ENCODE assay signal across 17 mouse cellular contexts in the genomic region with DNA sequence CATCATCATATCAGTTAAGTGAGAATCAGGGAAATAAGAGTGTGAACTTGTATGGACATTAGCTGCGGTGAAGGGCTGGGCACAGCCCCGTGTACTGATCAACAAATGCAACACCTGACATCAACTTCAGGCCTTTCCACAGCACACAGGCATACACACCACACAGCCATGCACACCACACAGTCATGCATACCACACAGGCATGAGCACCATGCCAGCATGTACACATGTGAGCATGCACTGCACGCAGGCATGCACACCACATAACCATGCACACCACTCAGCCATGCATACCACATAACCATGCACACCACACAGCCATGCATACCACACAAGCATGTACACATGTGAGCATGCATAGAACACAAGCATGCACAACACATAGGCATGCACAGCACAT.
"Had no signal": no experiment of that assay in that cellular context is flagged by ENCODE, and none has a peak within 500 bp of the region (broad histone marks: within the 10 kb centered on the region; RNA-seq: fewer than 3 reads in every experiment).

No protein-coding gene starts in this region.

- DNase-seq: kidney, adult 18-20 months; kidney, adult 9 months; kidney, postnatal 14 days; kidney, postnatal 4 days; left cerebral cortex, postnatal 4 days; liver, embryonic 13.5 days; lung, adult 2 months; lung, postnatal 36 days; right cerebral cortex, postnatal 25 days; spleen, adult 18-20 months; thymus, postnatal 25 days had no signal

- H3K9me3 ChIP-seq: neural tube, embryonic 12.5 days; neural tube, embryonic 15.5 days; stomach, embryonic 15.5 days had no signal

- H3K9ac ChIP-seq: liver, embryonic 13.5 days; midbrain, embryonic 12.5 days; neural tube, embryonic 12.5 days; neural tube, embryonic 15.5 days; stomach, embryonic 15.5 days had no signal

- H3K27ac ChIP-seq: liver, embryonic 13.5 days; midbrain, embryonic 12.5 days; neural tube, embryonic 12.5 days; neural tube, embryonic 15.5 days; stomach, embryonic 15.5 days had no signal

- H3K4me3 ChIP-seq: liver, embryonic 13.5 days; midbrain, embryonic 12.5 days; neural tube, embryonic 12.5 days; neural tube, embryonic 15.5 days; stomach, embryonic 15.5 days had no signal

- H3K4me2 ChIP-seq: liver, embryonic 13.5 days; midbrain, embryonic 12.5 days; neural tube, embryonic 12.5 days; neural tube, embryonic 15.5 days; stomach, embryonic 15.5 days had no signal

- H3K36me3 ChIP-seq: liver, embryonic 13.5 days; midbrain, embryonic 12.5 days; neural tube, embryonic 12.5 days; neural tube, embryonic 15.5 days; stomach, embryonic 15.5 days had no signal

- ATAC-seq: intestine, embryonic 16.5 days; lung, postnatal 0 days had no signal

- H3K4me1 ChIP-seq: liver, embryonic 13.5 days; midbrain, embryonic 12.5 days; neural tube, embryonic 12.5 days; stomach, embryonic 15.5 days had no signal

- H3K27me3 ChIP-seq: liver, embryonic 13.5 days; midbrain, embryonic 12.5 days; neural tube, embryonic 12.5 days; neural tube, embryonic 15.5 days; stomach, embryonic 15.5 days had no signal
